Mouse (Mus musculus): Measurements from ENCODE around the gene Arf5.
A peak's percentile ranks its signal among the peaks of the same experiment; 100 is the strongest.

Gene Arf5

GRCm38 (mm10) chr6:28428290-28428689 lies 4.9 kb downstream of the Arf5 start, which contains the start of gene Gcc1:
Gcc1 (minus strand) TSS chr6:28428390.
- DNase-seq: no peak

DNA sequence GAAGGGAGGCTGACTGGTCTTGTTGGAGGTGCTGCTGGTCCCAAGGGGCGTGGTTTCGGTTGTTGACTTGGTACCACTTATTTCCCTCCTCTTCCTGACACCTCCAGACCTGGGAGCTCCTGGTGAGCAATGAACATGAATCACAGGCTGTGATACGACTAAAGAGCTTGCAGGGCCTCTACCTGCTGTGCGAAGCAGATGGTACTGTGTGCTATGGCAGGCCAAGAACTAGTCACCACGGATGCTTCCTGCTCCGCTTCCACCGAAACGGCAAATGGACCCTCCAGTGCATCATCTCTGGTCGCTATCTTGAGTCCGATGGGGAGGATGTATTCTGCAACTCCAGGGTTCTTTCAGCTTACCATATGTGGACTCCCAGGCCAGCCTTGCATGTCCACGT lies 6.5 kb downstream of the Arf5 start:
- no peak for DNase-seq

- no peak for DNase-seq
These were observed 7.6 kb downstream of the Arf5 start for GRCm38 (mm10) chr6:28430795-28431537.

DNA sequence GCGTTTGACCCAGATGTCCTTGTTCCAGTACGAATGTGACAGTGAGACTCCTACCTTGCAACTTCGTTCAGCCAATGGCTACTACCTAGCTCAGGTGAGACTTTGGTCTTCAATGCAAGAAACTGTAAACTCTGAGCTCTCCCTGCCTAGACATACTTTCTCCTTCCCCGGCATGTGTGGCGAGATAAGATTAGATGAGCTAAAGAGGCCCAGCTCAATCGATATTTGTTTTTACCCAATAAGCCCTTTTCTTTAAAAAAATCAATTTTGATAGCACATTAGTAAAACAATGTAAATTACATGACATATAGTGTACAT lies 8.1 kb downstream of the Arf5 start:
- DNase-seq: no peak

DNA sequence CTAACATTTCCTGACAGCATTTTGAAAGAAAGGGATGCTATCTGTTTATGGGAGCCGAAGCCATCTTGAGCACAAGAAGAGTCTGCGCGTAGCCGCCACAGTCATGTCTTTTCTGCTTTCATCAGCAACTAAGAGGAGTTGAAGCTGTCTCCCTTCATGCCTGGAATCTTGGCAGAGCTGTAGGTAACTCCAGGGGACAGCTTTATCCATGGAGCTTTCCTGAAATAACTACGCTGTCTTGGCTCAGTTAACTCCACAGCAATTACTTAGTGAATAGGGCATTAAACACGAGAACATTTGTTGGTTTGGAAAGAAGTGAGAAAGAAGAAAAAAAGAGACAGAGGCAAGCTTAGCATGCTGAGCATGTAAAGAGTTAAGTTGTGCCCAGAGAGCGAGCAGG lies 24.6 kb downstream of the Arf5 start:
- DNase-seq: no peak

DNA sequence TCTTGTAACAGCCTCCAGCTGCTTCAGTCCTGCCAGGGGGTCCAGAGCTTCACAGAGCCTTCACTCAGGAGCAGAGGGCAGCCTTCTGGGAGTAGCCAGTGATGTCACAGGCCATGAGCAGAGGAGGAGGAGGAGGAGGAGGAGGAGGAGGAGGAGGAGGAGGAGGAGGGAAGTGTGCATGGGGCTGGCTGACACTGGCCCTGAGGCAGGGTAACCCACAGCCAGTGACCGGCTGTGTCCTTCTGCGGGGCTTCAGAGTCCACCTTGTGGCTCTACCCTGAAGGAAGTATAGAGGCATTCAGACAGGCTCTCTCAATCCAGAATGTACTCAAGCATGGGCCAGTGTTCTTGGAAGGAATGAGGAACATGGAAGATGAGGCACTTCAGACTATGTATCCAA lies 25.9 kb downstream of the Arf5 start, which contains the start of gene Pax4:
Pax4 (minus strand) TSS at position 101 of the 400 bp plus-strand sequence.
- DNase-seq: no peak

DNA sequence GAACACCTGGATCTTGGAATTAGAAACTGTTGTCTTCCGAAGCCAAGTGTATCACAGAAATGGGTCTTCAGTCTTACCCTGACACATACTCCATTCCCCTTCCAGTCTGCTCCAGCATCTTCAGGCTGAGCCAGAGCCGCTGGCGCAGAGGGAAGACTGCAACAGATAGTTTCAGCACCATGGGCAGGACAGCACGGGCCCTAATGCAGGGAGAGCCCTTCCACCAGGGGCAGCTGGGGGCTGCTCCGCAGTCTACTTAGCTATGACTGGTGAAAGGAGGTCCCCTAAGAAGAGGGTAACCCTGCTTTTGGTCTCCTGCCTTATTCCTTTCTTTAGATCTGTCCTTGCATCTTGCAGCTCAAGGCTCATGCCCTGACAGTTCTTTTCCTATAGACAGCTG lies 27.1 kb downstream of the Arf5 start:
- DNase-seq: no peak

DNA sequence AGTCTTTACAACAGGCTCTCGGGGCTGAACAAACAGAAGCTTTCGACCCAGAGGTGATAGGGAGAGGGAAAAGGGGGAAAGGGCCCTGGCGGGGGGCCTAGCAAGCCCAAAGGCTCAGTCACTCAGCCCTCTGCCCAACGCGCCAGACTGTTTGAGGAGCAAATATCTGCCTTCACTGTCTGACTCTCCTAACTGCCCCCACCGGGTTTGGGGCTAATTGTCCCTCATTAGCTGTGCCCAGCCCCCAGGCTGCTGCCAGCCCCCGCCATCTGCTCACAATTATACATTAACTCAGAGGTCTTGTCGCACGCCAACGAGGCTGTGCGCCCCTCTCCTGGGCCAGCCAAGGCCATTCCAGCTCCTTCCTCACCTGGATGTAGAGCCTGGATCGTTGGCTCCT lies 27.6 kb downstream of the Arf5 start:
- DNase-seq: no peak

DNA sequence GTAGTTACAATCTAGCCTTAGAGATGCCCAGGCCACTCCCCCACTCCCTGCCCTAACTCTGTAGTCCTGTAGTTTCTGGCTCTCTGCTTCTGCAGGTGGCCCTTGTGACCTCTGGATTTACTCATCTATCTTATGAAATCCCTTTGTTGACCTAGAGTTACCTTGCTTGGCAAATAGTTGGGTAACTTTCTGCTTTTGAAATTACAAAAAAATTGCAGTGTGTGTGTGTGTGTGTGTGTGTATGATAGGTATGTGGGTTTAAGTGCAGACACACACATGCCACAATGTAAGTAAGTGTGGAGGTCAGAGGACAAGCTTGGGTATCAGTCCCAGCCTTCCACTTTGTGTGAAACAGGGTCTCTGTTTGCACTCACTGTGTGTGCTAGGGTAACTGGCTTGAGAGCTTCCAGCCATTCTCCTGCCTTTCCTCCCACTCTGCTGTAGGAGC lies 35.9 kb downstream of the Arf5 start:
- no peak for DNase-seq

- DNase-seq: peak; percentile 57 to 68
These were observed 37.2 kb downstream of the Arf5 start for GRCm38 (mm10) chr6:28460534-28460933.

- DNase-seq: no peak
These were observed 41.3 kb downstream of the Arf5 start for GRCm38 (mm10) chr6:28464630-28465029.

- no peak for DNase-seq
These were observed 46.8 kb downstream of the Arf5 start for GRCm38 (mm10) chr6:28470017-28470602.

- DNase-seq: no peak
These were observed 47.3 kb downstream of the Arf5 start for GRCm38 (mm10) chr6:28470621-28471020.

DNA sequence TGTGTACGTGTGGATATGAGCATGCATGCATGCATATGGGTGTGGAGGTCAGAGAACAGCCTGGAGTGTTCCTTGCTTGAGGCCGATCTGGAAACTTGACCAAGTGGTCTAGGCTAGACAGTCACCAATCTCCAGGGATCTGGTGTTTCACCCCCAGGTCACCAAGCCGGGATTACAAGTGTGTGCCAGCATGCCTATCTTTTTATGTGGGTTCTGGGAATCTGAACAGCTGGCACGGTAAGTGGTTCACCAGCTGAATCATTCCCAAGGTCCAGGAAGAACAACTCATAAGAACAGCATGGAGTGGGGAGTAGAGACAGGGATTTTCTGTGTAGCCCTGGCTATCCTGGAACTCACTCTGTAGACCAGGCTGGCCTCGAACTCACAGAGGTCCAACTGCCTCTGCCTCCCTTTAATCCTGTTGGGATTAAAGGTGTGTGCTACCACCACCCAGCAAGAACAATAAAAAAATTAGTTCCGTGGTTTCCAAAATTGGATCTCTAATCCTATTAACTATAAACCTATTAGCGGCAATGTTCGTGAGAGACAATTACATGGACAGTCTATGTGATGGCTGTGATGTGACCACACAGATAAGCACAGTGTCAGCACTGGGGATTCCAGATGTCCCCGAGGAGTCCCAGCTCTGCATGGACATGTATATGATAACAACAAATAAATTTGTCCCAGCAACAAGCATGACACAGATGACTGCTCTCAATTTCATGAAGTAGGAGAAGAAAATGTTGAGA lies 48.1 kb downstream of the Arf5 start:
- no peak for DNase-seq

- DNase-seq: no peak
These were observed 50.9 kb downstream of the Arf5 start for GRCm38 (mm10) chr6:28474211-28474610.

- no peak for DNase-seq
These were observed 51.5 kb downstream of the Arf5 start, which contains the start of gene Snd1 for GRCm38 (mm10) chr6:28474839-28475238. Snd1 (plus strand) TSS chr6:28475139.
